Comparison of ENCODE assay signal across 24 mouse cellular contexts in genomic region chr2:18848074-18848629, GRCm38 (mm10).
DNase-seq lines count a peak whose midpoint lies in the region; ATAC-seq lines count a peak whose summit lies in the region.
"Had no signal": no experiment of that assay in that cellular context is flagged by ENCODE, and none has a peak within 500 bp of the region (broad histone marks: within the 10 kb centered on the region; RNA-seq: fewer than 3 reads in every experiment).

No protein-coding gene starts in this region.

- no peak overlapping the region for H3K4me2 ChIP-seq in forebrain, embryonic 14.5 days (ENCODE audit: low read length)
- H3K4me2 ChIP-seq in midbrain, embryonic 11.5 days: no peak overlapping the region
- H3K4me2 ChIP-seq in forebrain, embryonic 16.5 days (ENCODE audit: low read length): no peak overlapping the region
- H3K4me2 ChIP-seq: embryonic facial prominence, embryonic 13.5 days; heart, embryonic 11.5 days; hindbrain, embryonic 13.5 days had no signal

- WGBS in forebrain, embryonic 14.5 days: 45% methylated on average over 5 of the region's 5 CpGs
- WGBS in forebrain, embryonic 10.5 days: 85% methylated on average over 5 of the region's 5 CpGs
- WGBS in midbrain, embryonic 11.5 days: 82% methylated on average over 5 of the region's 5 CpGs
- 84% methylated on average over 5 of the region's 5 CpGs for WGBS in midbrain, embryonic 10.5 days
- 36% methylated on average over 5 of the region's 5 CpGs for WGBS in forebrain, embryonic 16.5 days

- H3K9me3 ChIP-seq in forebrain, embryonic 14.5 days (replicated peaks; ENCODE audit: control insufficient read depth, low read length): no peaks in the 10 kb centered on the region
- H3K9me3 ChIP-seq in forebrain, embryonic 10.5 days: no peaks in the 10 kb centered on the region
- no peaks in the 10 kb centered on the region for H3K9me3 ChIP-seq in midbrain, embryonic 11.5 days (ENCODE audit: control insufficient read depth, low read length)
- no peaks in the 10 kb centered on the region for H3K9me3 ChIP-seq in midbrain, embryonic 10.5 days (replicated peaks)
- H3K9me3 ChIP-seq in forebrain, embryonic 16.5 days (ENCODE audit: control insufficient read depth, low read length): no peaks in the 10 kb centered on the region
- H3K9me3 ChIP-seq: embryonic facial prominence, embryonic 10.5 days; embryonic facial prominence, embryonic 13.5 days; hindbrain, embryonic 13.5 days had no signal

- H3K36me3 ChIP-seq in forebrain, embryonic 14.5 days (ENCODE audit: control insufficient read depth, insufficient read depth, low read length): no peaks in the 10 kb centered on the region
- H3K36me3 ChIP-seq in forebrain, embryonic 10.5 days (replicated peaks): peaks cover 19% of the 10 kb centered on the region
- H3K36me3 ChIP-seq in midbrain, embryonic 11.5 days (ENCODE audit: control insufficient read depth, insufficient read depth, low read length): no peaks in the 10 kb centered on the region
- H3K36me3 ChIP-seq in midbrain, embryonic 10.5 days: peaks cover 7% of the 10 kb centered on the region
- peaks cover 5% of the 10 kb centered on the region; the same call in 1 of the 2 replicates for H3K36me3 ChIP-seq in forebrain, embryonic 16.5 days (ENCODE audit: control insufficient read depth, insufficient read depth)

- no peaks in the 10 kb centered on the region for H3K27me3 ChIP-seq in forebrain, embryonic 14.5 days (replicated peaks; ENCODE audit: control insufficient read depth, insufficient read depth, low read length)
- peaks cover 4% of the 10 kb centered on the region; the same call in 1 of the 2 replicates for H3K27me3 ChIP-seq in forebrain, embryonic 10.5 days (ENCODE audit: poor library complexity, severe bottlenecking)
- no peaks in the 10 kb centered on the region for H3K27me3 ChIP-seq in midbrain, embryonic 11.5 days (ENCODE audit: control insufficient read depth, insufficient read depth, low read length)
- H3K27me3 ChIP-seq in midbrain, embryonic 10.5 days (ENCODE audit: low read depth, poor library complexity, severe bottlenecking): no peaks in the 10 kb centered on the region
- no peaks in the 10 kb centered on the region for H3K27me3 ChIP-seq in forebrain, embryonic 16.5 days (replicated peaks; ENCODE audit: control insufficient read depth, insufficient read depth, low read length)
- H3K27me3 ChIP-seq: embryonic facial prominence, embryonic 13.5 days; hindbrain, embryonic 13.5 days had no signal

- H3K4me3 ChIP-seq in forebrain, embryonic 14.5 days (ENCODE audit: low read depth, low read length): no peak overlapping the region
- H3K4me3 ChIP-seq in forebrain, embryonic 10.5 days: no peak overlapping the region
- H3K4me3 ChIP-seq in midbrain, embryonic 11.5 days (ENCODE audit: low read depth, low read length): no peak overlapping the region
- H3K4me3 ChIP-seq in midbrain, embryonic 10.5 days: no peak overlapping the region
- no peak overlapping the region for H3K4me3 ChIP-seq in forebrain, embryonic 16.5 days (replicated peaks; ENCODE audit: low read length)
- H3K4me3 ChIP-seq: embryonic facial prominence, embryonic 10.5 days; embryonic facial prominence, embryonic 13.5 days; erythroblast, embryonic 14.5 days; gastrocnemius, adult 2 months; hindbrain, embryonic 13.5 days had no signal

- peak; percentile 68 for DNase-seq in forebrain, embryonic 14.5 days (ENCODE audit: low spot score)
- no peak for DNase-seq in forebrain, embryonic 10.5 days (ENCODE audit: extremely low spot score, low spot score)
- DNase-seq in midbrain, embryonic 11.5 days (ENCODE audit: low spot score, missing footprints): peak; percentile 28
- DNase-seq in midbrain, embryonic 10.5 days (ENCODE audit: low spot score): no peak
- DNase-seq: adrenal gland, adult 2 months; adrenal gland, postnatal 14 days; B cell, adult 2 months; cerebellum, adult 11-12 months; cerebellum, adult 8-10 months; cerebellum, postnatal 36 days; embryo, embryonic 11 days; gastrocnemius, adult 2 months; gastrocnemius, postnatal 14 days; kidney, adult 18-20 months had no signal

- peak; percentile 73 for ATAC-seq in forebrain, embryonic 14.5 days
- ATAC-seq in midbrain, embryonic 11.5 days (ENCODE audit: low FRiP score): no peak
- ATAC-seq in forebrain, embryonic 16.5 days: peak; percentile 70
- ATAC-seq in CD4-positive, CD25-positive, alpha-beta regulatory T cell, adult 4 months: no peak
- ATAC-seq: hindbrain, postnatal 0 days; inflammation-experienced regulatory T-cells, adult 6 months; intestine, embryonic 16.5 days had no signal

- no peaks in the 10 kb centered on the region for H3K4me1 ChIP-seq in forebrain, embryonic 14.5 days (ENCODE audit: control insufficient read depth, insufficient read depth, low read length)
- H3K4me1 ChIP-seq in forebrain, embryonic 10.5 days: peaks cover 3% of the 10 kb centered on the region; the same call in 1 of the 2 replicates
- no peaks in the 10 kb centered on the region for H3K4me1 ChIP-seq in midbrain, embryonic 11.5 days (ENCODE audit: control insufficient read depth, insufficient read depth, low read length)
- H3K4me1 ChIP-seq in midbrain, embryonic 10.5 days: no peaks in the 10 kb centered on the region
- H3K4me1 ChIP-seq in forebrain, embryonic 16.5 days (replicated peaks; ENCODE audit: control insufficient read depth, insufficient read depth, low read length): peaks cover 4% of the 10 kb centered on the region
- H3K4me1 ChIP-seq: embryonic facial prominence, embryonic 13.5 days had no signal

- H3K27ac ChIP-seq in forebrain, embryonic 14.5 days (ENCODE audit: low read depth, low read length): no peak overlapping the region
- H3K27ac ChIP-seq in forebrain, embryonic 10.5 days: no peak overlapping the region
- H3K27ac ChIP-seq in midbrain, embryonic 11.5 days (ENCODE audit: low read depth, low read length): no peak overlapping the region
- H3K27ac ChIP-seq in midbrain, embryonic 10.5 days (replicated peaks): no peak overlapping the region
- no peak overlapping the region for H3K27ac ChIP-seq in forebrain, embryonic 16.5 days (ENCODE audit: low read length)
- H3K27ac ChIP-seq: embryonic facial prominence, embryonic 10.5 days; embryonic facial prominence, embryonic 13.5 days; gastrocnemius, adult 2 months; hindbrain, embryonic 13.5 days; hindbrain, postnatal 0 days had no signal

- no peak overlapping the region for H3K9ac ChIP-seq in forebrain, embryonic 14.5 days (ENCODE audit: low read length)
- H3K9ac ChIP-seq in midbrain, embryonic 11.5 days (ENCODE audit: low read length): no peak overlapping the region
- no peak overlapping the region for H3K9ac ChIP-seq in forebrain, embryonic 16.5 days (replicated peaks; ENCODE audit: low read depth, low read length)
- H3K9ac ChIP-seq: embryonic facial prominence, embryonic 13.5 days; hindbrain, embryonic 13.5 days had no signal

Comparison
In these comparisons a context has a peak if more than half of its experiments do, and no peak if none do; other contexts are left out.
1. DNase-seq: peak in forebrain, embryonic 14.5 days (single experiment) and midbrain, embryonic 11.5 days (single experiment); none in forebrain, embryonic 10.5 days (single experiment) and midbrain, embryonic 10.5 days (single experiment).
2. ATAC-seq: peak in forebrain, embryonic 14.5 days (single experiment) and forebrain, embryonic 16.5 days (single experiment); none in midbrain, embryonic 11.5 days (single experiment) and CD4-positive, CD25-positive, alpha-beta regulatory T cell, adult 4 months (single experiment).